Mouse (Mus musculus): Measurements from ENCODE around the gene Adamtsl3.

DNA sequence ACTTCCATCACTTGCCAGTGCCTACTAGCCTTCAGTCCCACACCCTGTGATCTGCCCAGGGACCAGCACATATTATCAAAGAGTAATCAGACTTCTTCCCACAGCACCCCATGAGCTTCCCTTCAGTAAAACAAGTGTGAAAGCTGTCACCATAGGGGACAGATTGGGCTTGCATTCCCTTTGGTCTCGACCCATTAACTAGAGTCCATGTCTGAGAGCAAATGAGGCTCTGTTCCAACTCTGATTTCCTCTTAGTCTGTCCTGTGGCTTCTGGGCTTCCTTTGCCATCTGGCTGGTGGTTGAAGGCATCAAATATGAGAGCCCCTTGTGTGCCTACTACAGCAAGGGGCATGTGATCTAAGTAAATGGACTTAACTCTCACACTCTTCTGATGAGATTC is 237.5 kb downstream of the Adamtsl3 start:
- TF ChIP-seq POLR2A (IDR thresholded peaks at IDR 0.05; ENCODE audit: extremely low read depth, insufficient read depth, low read length) (no peak), CTCF (IDR thresholded peaks at IDR 0.05; ENCODE audit: extremely low read depth, insufficient read depth, low read length) (no peak)

Measured in cortical plate, adult 2 months (tissue).